Mouse (Mus musculus) brain, adult 10 weeks (tissue): ENCODE results near the gene Iqcg. TPM values are rescaled to one million over a fixed set of nuclear protein-coding genes. Genes with fewer than 3 reads are reported as not detected.

Experiments
- polyA plus RNA-seq: library from polyadenylated mRNA; stranded (reverse); fragments of 350-450 nt; fragmentation: Illumina TruSeq; extraction: RNeasy Lipid Tissue Mini Kit (QIAGEN cat#74804); gene quantifications from one replicate; pipeline ENCODE4 v1.2.3, GENCODE M21; 2015; ENCODE audit warnings: low read depth, low replicate concordance

The Iqcg gene
- 4.9 TPM for polyA plus RNA-seq

GRCm38 (mm10) chr16:33056095-33056785 lies at the start of gene Iqcg, which contains the start of gene Rpl35a:
TSS of gene Iqcg (minus strand) at chr16:33056218.
TSS of gene Rpl35a (plus strand) at chr16:33056453.

DNA sequence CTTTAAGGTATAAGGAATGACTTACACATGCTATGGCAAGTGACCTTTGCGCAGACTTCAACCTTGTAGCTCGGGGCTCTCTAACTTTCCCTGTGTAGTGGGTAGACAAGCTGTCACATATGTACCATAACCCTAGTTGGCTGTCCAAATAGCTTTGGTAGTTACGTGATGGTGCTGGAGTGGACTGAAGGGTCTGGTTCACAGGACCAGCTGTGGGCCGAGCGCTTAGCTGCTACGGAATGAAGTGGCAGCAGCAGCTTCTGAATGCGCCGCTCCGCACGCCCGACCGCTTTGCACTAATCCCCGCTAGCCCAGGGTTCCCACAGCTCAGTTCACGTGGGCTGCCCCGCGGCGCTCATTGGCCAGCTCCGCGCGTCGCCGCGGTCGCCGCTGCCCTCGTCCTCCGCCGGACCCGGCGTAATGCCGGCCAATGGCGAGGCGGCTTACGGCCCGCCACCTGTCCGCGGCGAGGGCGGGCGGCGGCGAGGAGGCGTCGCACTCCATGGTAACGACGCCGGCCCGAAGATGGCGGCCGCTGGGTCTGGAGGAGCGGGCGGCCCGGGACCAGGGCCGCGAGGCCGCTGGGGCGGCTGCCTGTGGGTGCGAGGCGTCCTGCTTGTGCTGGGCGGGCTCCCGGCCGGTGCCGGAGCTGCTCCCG lies 6.1 kb upstream of the Iqcg start, which contains the start of gene Lmln:
Gene Lmln, plus strand, starts transcription at position 498 of the 658 bp plus-strand sequence.

Other genes with a start within 250 kb of the Iqcg start
- not detected for gene Smbd1, start 245.7 kb downstream of the Iqcg start, polyA plus RNA-seq
- 103 TPM for gene Fyttd1, start 178.7 kb downstream of the Iqcg start, polyA plus RNA-seq
- 47.0 TPM for gene Rubcn, start 178.5 kb downstream of the Iqcg start, polyA plus RNA-seq
- gene Lrch3, start 142.1 kb downstream of the Iqcg start, polyA plus RNA-seq: 20.1 TPM
- 1,160 TPM for gene Rpl35a, start 235 bp upstream of the Iqcg start, polyA plus RNA-seq
- 5.7 TPM for gene Lmln, start 6.3 kb upstream of the Iqcg start, polyA plus RNA-seq
- gene Osbpl11, start 128.9 kb upstream of the Iqcg start, polyA plus RNA-seq: 8.8 TPM
- 33.3 TPM for gene Snx4, start 195.2 kb upstream of the Iqcg start, polyA plus RNA-seq